Mouse (Mus musculus) A20 (cell line): ENCODE results near the gene Slc5a5.
A peak's percentile ranks its signal among the peaks of the same experiment; 100 is the strongest.

Source experiments
- DNase-seq: peaks from one replicate; pipeline ENCODE4 v3.0.0-alpha.2; 2011; ENCODE audit warnings: low read depth, low spot score

The Slc5a5 gene

DNA sequence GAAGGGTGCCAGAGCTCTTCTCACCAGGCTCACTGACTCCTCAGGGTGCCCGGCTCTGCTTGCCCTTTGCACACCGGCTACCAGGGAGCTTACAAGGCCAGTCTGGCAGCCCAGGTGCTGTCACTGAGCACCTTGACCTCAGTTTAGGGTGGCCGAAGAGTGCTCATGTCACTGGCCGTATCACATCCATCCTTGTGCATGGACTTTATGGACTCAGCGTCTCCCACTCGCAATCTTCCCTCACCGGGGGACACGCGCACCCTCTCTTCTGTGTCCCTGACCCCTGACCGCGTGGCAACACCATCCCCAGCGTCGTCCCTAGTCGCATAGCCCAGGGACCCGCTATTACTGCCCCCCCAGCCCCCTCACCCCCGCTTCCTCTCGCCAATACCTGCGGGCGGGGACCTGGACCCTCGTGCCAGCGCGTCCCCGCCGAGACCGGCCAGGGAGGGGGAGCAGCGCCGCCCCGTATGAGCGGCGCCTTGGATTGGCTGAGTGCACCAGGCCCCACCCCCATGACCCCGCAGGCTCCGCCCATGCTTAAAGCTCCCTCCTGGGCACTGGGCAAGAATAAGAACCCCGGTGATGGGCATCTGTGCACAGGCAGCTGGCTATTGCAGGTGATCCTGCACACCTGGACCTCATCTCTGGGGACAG lies 35.9 kb downstream of the Slc5a5 start:
- DNase-seq: peak; percentile 86

DNA sequence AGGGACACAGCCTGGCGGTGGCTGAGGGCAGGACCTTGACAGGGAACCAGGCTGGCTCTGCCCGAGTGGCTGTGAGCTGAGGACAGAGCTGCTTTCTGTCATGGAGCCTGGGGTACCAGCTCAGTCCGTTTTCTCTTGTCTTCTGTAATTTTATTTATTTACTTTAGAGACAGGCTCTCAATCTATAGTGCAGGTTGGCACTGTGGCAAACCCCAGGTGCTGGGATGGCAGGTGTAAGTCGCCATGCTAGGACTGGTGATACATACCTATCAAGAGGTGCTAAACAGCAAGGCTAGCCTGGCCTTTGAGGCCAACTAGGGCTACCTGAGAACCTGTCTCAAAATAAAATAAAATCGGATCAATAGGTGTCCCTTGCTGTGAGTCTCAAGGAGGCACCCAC lies 36.5 kb downstream of the Slc5a5 start:
- DNase-seq: no peak

DNA sequence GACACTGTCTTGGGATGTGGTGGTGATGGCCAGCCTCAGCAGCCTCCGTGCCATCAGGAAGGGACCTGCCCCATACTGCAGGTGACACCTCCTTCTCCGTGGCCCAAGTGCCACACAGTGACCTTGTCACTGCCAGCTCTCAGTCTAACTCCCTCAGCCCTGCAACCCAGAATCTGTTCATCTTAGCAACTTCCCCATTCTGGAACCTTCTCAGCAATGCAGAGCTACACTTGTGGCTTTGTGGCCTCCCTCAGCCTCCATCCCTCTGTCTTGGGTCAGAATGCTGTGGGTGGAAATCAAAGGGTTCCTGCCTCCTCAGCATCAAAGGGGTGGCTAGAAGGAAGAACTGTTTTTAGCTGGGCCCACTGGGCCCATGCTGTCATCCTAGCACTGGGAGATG lies 38.7 kb downstream of the Slc5a5 start:
- peak; percentile 55 for DNase-seq

DNA sequence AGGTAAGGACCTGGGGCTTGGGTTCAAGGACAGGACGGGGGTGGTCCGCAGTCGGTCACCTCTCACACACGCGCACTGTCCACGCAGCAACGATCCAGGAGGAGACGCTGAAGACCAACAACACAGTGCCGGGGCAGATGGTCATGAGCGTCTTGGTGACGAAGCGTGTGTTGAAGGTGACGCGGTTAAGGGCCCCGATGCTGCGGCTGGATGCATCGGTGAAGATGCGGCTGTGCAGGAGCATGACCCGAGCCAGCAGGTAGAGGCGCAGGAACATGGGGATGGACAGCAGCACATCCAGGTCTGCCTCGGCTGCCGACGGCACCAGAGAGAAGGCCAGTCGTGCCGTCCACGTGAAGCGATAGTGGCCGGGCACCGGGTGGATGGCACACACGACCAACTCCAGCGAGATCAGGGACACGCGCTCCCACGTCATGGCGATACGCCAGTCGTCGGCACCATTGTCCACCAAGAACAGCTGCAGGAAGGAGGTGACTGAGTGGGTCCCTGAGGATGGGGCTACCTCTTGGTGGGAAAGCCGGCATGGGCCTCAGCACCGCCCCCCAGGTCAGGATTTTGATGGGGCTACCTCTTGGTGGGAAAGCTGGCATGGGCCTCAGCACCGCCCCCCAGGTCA lies 39.8 kb downstream of the Slc5a5 start:
- DNase-seq: no peak

DNA sequence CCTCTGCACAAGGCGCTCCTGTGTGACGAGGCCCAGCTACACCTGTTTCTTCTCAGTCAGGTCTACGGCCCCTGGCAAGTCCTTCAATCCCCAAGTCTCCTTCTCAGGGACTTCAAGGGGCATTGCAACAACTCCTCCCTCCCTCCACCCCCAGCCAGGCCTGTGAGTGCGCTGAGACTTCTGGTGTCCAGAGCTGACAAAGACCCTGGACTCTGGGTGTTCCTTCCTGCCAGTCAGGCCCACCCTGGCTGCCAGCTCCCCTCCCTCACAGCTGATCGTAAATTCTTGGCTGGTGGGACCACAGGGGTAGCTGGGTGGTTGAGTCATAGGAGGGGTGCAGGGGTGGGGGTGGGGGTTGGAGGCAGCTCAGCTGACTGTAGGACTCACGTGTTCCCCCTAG lies 40.7 kb downstream of the Slc5a5 start:
- no peak for DNase-seq

DNA sequence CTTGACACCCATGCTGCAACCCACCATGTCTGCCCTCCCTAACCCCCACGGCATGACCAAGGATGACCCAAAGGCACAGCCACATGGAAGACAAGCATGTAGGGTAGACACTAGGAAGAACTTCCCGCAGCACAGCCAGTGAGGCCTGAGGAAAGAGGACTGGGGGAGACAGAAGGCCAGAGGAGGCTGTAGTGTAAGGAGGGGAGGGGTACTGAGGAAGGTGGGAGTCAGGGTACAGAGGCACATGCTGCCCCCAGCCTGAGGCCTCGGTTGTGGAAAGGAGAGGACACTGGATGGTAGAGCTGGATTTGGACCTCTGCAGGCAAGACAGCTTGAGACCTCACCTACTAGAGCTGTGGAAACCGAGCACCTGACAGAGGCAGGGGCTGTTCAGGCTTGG lies 41.6 kb downstream of the Slc5a5 start:
- DNase-seq: no peak

DNA sequence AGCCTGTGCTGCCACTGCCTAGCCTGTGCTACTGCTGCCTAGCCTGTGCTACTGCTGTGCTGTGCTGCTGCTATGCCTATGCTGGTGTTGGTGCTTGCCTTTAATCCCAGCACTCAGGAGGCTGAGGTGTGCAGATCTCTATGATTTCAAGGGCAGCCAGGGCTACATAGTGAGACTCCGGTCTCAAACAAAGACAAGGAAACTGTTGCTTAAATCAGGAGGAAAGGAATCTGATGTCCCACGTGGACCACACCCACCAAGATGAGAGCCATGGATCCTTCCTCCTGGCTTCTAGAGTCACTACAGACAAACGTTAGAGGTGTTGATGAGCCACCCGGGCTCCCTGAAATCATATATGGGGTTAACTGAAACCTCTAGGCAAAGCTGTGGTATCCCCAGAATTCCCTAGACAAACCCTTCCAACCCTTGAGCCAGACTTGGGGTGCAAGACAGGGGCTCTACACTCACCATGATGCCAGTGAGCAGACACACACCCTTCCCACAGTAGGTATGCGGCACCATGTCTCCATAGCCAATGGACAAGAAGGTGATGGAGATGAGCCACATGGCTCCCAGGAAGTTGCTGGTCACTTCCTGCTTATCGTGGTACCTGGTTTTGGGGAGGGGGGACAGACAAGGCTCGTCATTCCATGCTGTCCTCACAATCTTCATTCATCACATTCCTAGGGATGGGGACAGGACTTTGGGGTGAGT lies 42.3 kb downstream of the Slc5a5 start:
- no peak for DNase-seq

DNA sequence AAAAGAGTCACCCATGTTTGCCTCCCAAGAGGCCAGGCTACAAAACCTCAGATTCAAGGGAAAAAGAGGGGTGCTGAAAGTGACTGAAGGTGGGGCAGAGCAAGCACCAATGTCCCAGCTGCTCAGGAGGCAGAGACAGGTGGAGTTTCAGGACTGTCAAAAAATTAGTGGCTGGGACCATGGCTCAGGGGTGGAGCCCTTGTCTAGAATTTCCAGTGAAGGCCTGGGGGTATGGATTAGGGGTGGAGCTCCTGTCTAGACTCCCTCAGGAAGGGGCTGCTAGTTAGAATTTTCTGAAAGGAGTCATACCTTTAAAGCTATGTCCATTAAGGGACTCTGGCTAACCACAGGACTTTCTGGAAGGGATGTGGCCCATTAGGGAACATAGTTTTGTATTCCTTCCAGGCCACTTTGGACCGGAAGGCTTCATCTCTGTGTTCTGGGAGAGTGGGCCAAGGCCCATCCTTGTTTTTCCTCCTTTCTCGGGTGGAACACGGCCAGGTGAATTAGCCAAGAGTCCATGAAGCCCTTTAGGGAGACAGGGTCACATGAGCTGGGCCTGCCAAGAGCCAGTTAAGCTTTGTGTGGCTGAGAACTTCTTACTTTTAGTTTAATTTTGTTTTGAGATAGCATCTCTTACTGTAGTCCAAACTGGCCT lies 43.1 kb downstream of the Slc5a5 start:
- no peak for DNase-seq

DNA sequence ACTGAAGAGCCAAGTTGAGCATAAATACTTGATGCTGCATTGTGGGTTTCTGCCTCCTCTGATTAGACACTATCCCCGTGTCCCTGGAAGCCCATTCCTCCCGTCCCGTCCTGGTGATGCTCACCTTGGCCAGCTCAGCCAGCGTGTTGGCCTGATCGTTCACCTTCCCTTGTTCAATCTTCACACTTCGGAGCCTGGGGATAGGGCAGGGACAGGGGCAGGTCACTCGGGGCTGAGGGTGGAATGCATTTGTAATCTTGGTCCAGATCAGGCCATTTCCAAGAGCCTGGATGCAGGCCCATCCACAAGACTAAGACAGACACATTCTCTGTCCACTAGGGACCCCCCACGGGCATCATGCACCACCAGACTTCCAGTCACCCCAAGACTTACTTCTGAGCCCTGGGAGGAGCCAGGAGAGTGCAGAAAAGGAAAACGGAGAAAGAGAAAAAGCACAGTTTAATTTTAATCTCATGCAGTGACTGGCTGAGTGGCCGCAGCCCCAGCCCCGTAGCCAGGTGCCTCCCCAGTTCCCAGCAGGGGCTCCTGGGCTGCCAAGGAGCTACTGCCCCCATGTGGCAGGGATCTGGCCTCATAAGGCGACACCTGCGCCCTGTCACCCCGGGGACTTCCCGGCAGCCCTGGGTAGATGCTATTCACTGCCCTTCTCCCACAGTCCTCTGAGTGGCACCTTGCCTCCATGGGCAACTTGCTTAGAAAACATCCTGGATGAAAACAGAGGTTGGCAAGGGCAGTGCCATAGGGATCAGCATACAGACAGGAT lies 46.0 kb downstream of the Slc5a5 start:
- peak; percentile 84 for DNase-seq

DNA sequence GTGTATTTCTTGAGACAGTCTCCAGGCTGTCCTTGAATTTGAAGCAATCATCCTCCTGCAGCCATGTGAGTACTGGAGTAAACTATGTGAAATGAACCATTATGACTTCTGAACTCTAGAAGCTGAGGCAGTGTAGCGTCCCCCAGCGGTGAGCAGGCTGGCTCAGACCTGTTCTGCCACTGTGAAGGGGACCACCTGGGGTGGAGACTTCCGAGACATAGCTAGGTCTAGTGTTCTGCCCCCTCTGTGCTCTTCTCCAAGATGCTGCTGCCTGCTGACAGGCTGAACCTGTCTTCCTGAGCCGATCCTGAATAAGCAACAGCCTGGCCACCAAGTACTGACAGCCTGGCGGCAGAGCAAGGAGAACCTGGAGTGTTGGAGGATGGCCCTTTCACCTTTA lies 47.4 kb downstream of the Slc5a5 start:
- no peak for DNase-seq

DNA sequence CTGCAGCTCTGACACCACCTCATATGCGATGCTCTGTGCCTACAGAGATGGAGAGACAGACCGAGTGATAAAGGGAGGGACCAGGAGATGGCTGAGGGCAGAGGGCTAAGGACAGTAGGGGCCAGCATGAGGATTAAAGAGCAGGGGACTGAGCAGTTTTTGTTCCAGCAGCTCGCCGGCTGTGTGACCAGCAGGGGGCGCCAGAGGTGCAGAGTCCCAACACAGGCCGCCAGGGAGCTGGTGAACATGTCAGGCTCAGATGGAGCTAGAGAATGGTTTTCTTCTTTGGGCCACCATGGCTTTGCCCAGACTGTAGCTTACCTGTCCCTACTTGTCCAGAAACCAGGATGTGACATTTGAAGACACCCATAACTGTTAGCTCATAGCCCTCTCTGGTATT lies 48.0 kb downstream of the Slc5a5 start:
- DNase-seq: peak; percentile 85

DNA sequence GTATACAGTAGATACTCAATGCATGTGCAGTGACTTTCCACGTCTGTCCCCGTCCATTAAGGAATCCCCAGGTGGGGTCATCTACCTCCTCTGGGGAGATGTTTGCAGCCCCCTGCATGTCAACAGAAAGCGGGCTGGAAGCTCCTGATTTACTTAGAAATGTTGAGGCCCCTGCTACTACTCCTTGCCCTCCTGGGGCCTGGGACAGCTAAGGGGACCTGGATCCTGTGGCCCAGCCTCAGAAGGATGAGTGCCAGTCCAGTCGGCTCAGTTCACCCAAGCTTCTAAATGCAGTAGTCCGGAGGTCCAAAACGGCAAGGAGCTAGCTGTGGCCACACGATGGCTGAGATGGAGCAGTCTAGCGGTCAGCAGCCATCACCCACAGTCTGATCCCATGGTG lies 48.6 kb downstream of the Slc5a5 start:
- no peak for DNase-seq

DNA sequence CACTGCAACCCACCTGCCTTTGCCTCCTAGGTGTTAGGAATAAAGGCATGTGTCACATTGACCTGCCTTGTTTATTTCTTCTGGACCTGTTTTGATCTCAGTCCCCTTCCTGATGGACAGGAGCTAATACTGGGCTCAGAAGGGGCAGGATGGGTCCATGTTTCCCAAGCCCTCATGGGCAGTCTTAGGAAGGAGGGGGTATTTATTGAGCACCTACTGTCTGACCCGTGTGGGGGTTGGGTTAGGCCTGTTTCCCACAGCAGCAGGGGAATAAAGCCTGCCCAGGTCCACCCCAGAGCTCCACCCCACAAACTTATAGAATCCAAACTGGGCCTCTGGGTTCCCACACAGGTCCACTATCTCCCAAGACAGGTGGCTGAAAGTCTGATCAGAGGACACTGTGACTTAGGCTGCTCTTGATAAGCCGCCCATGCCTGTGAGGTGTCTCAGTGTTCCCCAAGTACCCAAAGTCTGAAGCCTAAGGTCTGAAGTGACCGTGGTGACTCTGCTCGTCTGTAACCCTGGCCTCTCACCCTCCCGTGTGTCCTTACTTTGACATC lies 49.3 kb downstream of the Slc5a5 start:
- DNase-seq: no peak

DNA sequence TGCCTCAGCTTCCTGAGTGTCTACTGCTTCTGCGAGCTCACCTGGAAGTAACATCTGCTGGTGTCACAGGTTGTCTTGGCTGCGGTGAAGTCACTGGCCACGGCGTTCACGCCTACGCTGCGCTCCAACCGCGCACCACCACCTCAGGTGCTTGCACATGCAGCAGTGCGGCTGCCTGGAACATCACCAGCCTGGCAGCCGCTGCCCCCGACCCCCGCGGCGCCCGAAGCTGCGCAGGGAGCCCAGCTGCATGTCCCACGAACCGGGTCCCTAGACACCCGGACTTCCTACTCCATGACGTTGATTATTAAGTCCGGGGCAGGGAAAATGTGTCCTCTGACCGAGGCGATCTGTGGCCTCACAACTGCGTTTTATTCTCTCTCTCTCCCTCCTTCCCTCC lies 50.1 kb downstream of the Slc5a5 start:
- DNase-seq: no peak

DNA sequence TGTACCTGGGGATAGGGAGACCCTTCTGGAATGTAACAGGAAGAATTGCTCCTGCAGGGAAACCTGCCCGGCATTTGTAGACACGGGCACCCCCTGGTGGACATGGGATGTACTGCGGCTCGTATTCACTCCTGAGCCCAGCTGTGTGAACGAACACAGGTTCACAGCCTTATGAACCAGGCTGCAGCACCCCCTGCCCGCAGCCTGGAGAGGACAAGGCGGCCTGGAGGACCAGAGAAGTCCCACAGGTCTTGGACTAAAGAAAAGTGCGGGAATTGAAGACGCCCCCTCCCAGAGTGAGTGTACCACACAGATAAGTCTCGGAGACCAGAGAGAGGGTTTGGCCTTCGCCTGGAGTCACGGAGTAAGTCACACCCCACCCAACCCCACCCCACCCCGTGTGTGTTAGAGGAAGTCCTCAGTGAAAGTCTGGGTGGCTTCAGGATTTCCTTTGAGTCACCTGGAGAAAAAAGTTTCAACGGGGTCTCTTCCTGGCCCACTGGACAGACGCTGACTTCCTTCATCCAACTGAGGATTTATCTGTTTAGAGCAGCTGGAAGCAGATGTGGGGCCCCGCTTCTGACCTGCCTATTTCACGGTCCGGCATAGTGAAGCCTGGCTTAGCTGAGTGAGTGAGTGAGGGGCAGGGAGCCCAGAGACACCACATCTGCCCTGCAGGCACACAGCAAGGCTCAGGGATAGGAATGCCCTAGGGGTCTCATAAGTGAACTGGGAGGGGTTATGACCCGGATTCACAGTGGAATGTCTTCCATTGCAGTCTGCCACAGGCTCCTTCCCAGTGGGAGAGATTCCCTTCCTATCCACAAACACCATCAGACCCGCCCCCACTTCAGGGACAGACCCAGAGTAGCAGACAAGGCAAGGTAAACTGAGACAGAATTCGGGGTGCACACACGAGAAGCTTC lies 51.1 kb downstream of the Slc5a5 start:
- DNase-seq: peak; percentile 89

DNA sequence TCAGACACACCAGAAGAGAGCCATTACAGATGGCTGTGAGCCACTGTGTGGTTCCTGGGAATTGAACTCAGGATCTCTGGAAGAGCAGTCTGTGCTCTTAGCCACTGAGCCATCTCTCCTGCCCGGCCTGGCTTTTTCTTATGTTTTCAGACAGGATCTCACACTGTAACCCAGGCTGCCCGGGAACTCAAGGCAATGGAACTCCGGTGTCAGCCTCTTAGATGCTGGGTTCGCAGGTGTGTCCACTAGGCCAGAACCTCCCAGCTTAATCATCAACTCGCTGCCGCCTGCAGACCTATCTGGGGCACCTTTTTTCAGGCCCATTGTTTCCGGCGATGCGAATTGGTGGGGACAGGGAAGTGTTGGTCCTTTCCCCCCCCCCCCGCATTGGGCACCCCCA lies 52.0 kb downstream of the Slc5a5 start:
- DNase-seq: peak; percentile 84

DNA sequence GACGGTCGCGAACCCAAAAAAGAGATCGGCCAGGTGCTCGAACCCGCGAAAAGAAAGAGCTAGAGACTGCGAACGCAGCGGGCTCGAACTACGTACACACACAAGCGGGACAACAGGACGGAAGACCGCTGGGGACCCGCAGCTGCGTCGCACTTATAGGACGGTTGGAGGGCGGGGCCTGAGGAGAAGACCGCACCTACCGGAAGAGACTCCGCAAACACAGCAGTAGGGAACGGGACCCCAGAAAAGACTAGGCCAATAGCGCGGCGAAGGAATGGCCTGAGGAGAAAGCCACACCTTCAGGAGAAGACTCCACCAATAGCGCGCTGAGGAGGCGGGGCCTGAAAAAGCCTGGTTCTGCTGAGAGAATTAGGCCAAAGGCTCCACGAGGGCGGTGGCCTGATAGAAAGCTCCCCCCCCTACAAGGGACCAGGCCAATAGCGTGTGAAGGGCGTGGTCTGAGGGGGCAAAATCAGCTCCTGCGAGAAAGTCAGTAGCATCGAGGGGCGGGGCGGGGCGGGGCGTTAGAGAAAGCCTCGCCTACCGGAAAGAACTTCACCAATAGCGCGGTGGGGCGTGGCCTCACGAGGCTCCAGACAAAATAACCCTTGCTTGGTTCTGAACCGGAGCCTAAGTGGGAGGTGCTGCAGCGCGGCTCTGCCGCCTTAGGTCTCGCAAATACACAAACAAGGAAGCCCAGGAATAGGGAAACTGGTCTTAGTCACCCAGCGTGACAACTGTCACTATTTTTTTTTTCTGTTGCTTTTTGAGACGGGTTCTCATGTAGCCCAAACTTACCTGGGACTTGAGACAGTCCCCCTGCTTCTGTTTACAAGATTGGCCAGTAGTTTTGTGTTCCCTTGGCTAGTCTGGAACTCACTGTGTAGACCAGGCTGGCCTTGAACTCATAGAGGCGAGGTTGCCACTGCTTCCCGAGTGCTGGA lies 52.9 kb downstream of the Slc5a5 start, which contains the start of gene Arrdc2:
Gene Arrdc2 (minus strand): TSS at position 313 of the 944 bp plus-strand sequence.
- DNase-seq: peak; percentile 100

DNA sequence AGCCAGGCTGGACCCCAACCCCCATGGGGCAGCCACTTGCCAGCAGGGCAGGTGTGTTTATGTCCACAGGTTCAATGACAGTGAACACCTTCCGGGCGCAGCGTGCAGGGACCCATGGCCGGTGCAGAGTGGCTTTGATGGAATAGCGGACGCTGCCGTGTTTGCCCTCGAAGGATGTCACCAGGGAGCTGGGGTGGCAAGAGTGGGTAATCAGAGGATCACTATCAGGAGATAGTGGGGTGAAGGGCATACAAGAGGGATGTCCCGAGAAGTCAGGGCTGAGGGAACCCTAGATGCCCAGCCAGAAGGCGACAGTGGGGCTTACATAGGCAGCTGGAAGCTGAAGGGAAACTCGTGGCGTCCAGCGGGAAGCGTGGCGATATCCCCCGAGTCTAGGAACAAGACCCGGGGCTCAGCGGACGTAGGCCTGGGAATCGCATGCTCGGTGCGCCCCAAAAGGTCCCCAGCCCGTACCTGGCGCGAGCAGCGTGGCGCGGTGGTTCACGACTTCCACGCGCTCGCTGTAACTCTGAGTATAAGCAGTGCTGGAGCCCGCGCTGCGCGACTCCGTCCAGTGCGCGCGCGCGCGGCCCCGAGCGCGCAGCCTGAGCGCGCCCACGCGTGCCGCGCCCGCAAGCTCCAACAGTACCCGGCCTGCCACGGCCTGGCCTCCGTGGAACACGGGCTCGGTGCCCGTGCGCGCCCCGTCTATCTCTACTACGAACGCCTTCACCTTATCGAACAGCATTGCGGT lies 53.7 kb downstream of the Slc5a5 start:
- peak; percentile 83 for DNase-seq
